Mouse (Mus musculus) yolk sac, embryonic 10.5 days (tissue): ENCODE data around the gene Rfwd3.
"Not testable (repeated sequence)": the region's sequence is repeated elsewhere in the genome, so short reads cannot be mapped to it uniquely, and the experiment has no call there.

Experiments
- DNase-seq: peaks from one replicate; pipeline ENCODE4 v3.0.0-alpha.2; 2017; ENCODE audit warnings: low spot score

The Rfwd3 gene

GRCm38 (mm10) chr8:111299821-111300568 is at the start of gene Rfwd3:
Gene Rfwd3 (minus strand): TSS chr8:111300222.
- peak; percentile 98 for DNase-seq

DNA sequence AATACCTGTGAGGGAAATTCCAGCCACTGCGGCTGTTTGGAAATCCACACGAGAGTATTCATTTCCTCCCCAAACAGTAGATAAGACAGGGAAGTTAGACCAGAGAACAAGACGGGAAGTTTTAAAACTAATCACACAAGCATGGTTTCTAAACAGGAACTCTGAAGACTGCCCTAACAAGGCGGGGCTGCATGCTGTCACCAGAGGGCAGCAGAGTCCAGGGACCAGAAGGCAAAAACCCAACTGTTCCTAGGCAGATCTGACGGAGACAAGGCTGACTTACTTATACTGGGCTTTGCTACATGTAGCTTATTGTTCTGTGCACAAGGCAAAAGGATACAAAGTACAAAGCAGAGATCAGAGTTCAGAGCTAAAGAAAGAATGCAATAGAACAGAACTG is 43.2 kb upstream of the Rfwd3 start:
- DNase-seq = peak; percentile 67

DNA sequence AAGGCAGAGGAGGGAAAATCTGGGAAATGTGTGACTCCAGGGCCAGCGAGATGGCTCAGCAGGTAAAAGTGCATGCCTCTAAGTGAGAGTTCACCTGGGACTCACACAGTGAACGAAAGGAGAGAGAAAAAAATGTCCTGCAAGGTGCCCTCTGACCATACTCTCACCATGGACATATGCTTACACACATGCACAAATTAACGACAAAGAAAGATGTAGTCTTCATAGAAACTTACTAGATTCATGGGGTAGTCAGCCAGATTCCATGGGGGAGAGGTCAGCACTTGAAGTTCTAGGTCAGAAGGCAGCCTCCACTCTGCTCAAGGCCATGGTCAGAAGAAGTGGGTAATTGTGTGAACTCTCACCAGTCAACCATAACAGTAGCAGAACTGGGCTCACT is 40.2 kb upstream of the Rfwd3 start:
- no peak for DNase-seq

- no peak for DNase-seq
Measured at GRCm38 (mm10) chr8:111338370-111339208, 38.6 kb upstream of the Rfwd3 start.

DNA sequence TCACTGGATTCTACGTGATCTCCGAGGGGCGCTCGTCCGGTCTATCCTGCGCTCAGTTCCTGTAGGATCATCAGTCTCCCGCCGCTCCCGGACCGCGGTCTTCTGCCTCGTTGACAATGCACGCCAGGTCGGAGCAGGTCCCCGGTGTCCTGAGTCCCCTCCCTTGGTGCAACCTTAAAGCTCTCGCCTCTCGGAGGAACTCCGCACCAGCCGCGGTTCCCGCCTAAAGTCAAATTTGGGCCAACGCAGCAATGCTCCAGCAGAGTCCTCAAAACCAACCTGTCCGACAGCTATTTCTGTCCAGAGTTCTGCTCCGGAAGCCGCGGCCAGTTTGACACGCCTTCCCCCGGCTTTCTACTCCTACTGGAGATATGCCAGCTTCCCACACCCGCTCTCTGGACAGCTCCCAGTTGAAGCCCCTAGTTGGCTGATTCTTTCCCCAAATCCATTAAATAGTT is 37.9 kb upstream of the Rfwd3 start, which contains the start of gene Mlkl:
Gene Mlkl (minus strand): TSS at position 288 of the 458 bp plus-strand sequence.
- peak; percentile 57 for DNase-seq

GRCm38 (mm10) chr8:111337311-111337889 is 37.4 kb upstream of the Rfwd3 start:
- DNase-seq = no peak

GRCm38 (mm10) chr8:111336692-111337091 is 36.7 kb upstream of the Rfwd3 start:
- DNase-seq = no peak

- DNase-seq = no peak
Measured at GRCm38 (mm10) chr8:111325222-111325790, 25.3 kb upstream of the Rfwd3 start.

DNA sequence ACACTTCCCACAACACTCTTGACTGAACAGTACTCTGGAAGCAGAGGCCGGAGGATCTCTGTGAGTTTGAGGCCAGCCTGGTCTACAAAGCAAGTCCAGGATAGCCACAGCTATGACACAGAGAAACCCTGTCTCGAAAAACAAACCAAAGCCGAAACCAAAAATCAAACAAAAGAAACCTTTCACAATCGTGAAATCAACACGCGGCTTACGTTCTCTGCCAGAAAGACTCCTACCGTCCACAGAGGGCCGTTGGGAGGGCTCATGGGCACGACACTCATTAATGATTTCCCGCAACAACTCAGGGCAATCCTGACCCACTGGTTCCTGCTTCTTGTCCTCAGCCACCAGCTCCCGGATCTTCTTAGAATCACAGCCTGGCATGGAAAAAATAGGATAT is 14.7 kb upstream of the Rfwd3 start:
- no peak for DNase-seq

GRCm38 (mm10) chr8:111313961-111314360 is 13.9 kb upstream of the Rfwd3 start:
- not testable (repeated sequence) for DNase-seq

DNA sequence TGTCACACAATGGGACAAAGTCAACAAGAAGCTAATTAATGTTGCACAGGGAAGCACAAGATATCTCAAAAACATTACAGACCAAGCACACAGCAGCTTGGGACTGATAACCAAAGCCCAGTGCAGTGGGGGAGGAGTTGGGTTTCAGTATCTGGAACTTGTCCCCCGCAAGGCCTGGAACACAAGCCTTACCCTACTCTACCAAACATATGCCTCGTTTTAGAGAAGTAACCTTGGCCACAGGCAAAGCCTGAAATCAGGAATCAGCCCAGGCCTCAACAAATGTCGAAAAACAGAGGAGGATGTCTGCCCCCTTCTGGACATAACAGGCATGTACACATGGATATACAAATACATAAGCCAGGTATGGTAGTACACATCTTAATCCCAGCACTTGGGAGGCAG is 12.7 kb upstream of the Rfwd3 start:
- DNase-seq = no peak

GRCm38 (mm10) chr8:111310006-111310405 is 10.0 kb upstream of the Rfwd3 start:
- DNase-seq = not testable (repeated sequence)

GRCm38 (mm10) chr8:111305031-111305730 is 5.2 kb upstream of the Rfwd3 start:
- DNase-seq = no peak

GRCm38 (mm10) chr8:111304359-111304758 is 4.3 kb upstream of the Rfwd3 start:
- no peak for DNase-seq

- not testable (repeated sequence) for DNase-seq
Measured at GRCm38 (mm10) chr8:111303076-111303803, 3.2 kb upstream of the Rfwd3 start.

DNA sequence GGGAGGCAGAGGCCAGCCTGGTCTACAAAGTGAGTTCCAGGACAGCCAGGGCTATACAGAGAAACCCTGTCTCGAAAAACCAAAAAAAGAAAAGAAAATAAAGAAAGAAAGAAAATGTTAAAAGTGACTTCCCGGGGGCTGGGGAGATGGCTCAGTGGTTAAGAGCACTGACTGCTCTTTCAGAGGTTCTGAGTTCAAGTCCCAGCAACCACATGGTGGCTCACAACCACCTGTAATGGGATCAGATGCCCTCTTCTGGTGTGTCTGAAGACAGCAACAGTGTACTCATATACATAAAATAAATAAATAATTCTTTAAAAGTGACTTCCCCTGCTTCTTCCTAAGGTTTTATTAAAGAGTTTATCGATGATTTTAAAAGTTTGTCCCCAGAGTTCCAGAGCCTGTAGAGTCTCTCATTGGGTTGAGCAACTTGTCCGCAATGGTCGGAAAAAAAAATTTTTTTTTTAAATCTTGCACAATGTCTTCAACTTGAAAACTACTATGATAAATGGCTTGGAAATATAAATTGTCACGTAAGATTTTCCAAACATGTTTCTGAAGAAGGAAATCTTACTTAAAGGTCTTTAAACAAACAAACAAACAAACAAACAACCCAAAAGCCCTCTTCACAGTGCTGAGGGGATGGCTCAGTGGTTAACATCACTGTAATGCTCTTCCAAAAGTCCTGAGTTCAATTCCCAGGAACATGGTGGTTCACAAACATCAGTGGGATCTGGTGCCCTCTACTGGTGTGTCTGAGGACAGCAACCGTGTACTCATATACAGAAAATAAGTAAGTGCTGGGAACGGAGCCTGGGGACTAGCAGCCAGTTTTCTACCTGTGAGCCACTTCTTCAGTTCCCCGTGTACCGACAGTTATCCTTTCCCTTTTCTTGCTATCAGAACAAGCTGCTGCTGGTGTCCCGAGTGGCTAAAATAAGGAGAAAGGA is 850 bp upstream of the Rfwd3 start:
- DNase-seq = no peak

GRCm38 (mm10) chr8:111299363-111299820 is 630 bp downstream of the Rfwd3 start:
- DNase-seq = peak; percentile 73

- no peak for DNase-seq
Measured at GRCm38 (mm10) chr8:111298011-111298410, 2.0 kb downstream of the Rfwd3 start.

GRCm38 (mm10) chr8:111291733-111292132 is 8.3 kb downstream of the Rfwd3 start:
- no peak for DNase-seq

GRCm38 (mm10) chr8:111290586-111290985 is 9.4 kb downstream of the Rfwd3 start:
- no peak for DNase-seq
